Mouse (Mus musculus) olfactory bulb, adult 2 months (tissue): ENCODE measurements around the gene Ache.

Source experiments
- CTCF ChIP-seq: fragments of 200-500 bp; IDR thresholded peaks from 2 replicates; pipeline ENCODE4 v1.5.1; 2012; ENCODE audit warnings: low read depth, mild to moderate bottlenecking, low read length, moderate library complexity; ENCODE audit not compliant: insufficient read depth
- POLR2A ChIP-seq: fragments of 200-500 bp; IDR thresholded peaks from 2 replicates; pipeline ENCODE4 v1.6.1; 2012; ENCODE audit warnings: mild to moderate bottlenecking, low read depth, low read length, moderate library complexity; ENCODE audit not compliant: insufficient read depth

GRCm38 (mm10) chr5:137277360-137278342 lies 9.7 kb upstream of the Ache start:
- peak; percentile 19; the same call in 1 of the 2 replicates for TF ChIP-seq CTCF
- TF ChIP-seq POLR2A: no peak
